Mouse (Mus musculus): ENCODE results near the gene Crygn. TPM values are rescaled to one million over a fixed set of nuclear protein-coding genes. Genes with fewer than 3 reads are reported as not detected.

The Crygn gene
- polyA plus RNA-seq, 1 experiment from 2014 or later, result 7.1 TPM

GRCm38 (mm10) chr5:24729797-24730487, 27.9 kb downstream of the Crygn start:
- H3K9ac ChIP-seq (ENCODE audit: low read depth, low read length), result peak overlapping the region; percentile 78
- H3K27me3 ChIP-seq (ENCODE audit: insufficient read depth, low read length), result no peaks in the 10 kb centered on the region
- H3K27ac ChIP-seq, result peak overlapping the region; percentile 70
- no peaks in the 10 kb centered on the region for H3K9me3 ChIP-seq (replicated peaks; ENCODE audit: low read length)
- H3K36me3 ChIP-seq (ENCODE audit: insufficient read depth, low read length), result no peaks in the 10 kb centered on the region
- H3K4me2 ChIP-seq (ENCODE audit: low read length), result peak overlapping the region; percentile 94
- ATAC-seq (replicated peaks; ENCODE audit: low FRiP score, low read depth), result no peak; the same call in 1 of the 2 replicates
- DNase-seq (ENCODE audit: low spot score), result peak; percentile 41
- peaks cover 38% of the 10 kb centered on the region for H3K4me1 ChIP-seq (replicated peaks; ENCODE audit: insufficient read depth, low read length)
- 2% methylated on average over 49 of the region's 49 CpGs for WGBS
- peak overlapping the region; percentile 61 for H3K4me3 ChIP-seq (replicated peaks; ENCODE audit: low read depth, low read length)
- TF ChIP-seq CTCF (IDR thresholded peaks at IDR 0.05; ENCODE audit: low read depth), result peak; percentile 21; the same call in 1 of the 2 replicates

GRCm38 (mm10) chr5:24726901-24727836, 30.6 kb downstream of the Crygn start:
- DNase-seq (ENCODE audit: low spot score) (no peak), ATAC-seq (replicated peaks; ENCODE audit: low FRiP score, low read depth) (no peak)
- Histone ChIP-seq H3K36me3 (ENCODE audit: insufficient read depth, low read length) (no peaks in the 10 kb centered on the region), H3K9me3 (replicated peaks; ENCODE audit: low read length) (no peaks in the 10 kb centered on the region), H3K4me2 (ENCODE audit: low read length) (no peak overlapping the region), H3K4me3 (replicated peaks; ENCODE audit: low read depth, low read length) (no peak overlapping the region), H3K27me3 (ENCODE audit: insufficient read depth, low read length) (no peaks in the 10 kb centered on the region), H3K27ac (no peak overlapping the region), H3K9ac (ENCODE audit: low read depth, low read length) (no peak overlapping the region), H3K4me1 (replicated peaks; ENCODE audit: insufficient read depth, low read length) (peaks cover 39% of the 10 kb centered on the region)
- 58% methylated on average over 12 of the region's 12 CpGs for WGBS
- TF ChIP-seq CTCF (IDR thresholded peaks at IDR 0.05; ENCODE audit: low read depth), result no peak

GRCm38 (mm10) chr5:24725897-24726296, 31.9 kb downstream of the Crygn start:
- DNase-seq (ENCODE audit: low spot score) (no peak), ATAC-seq (replicated peaks; ENCODE audit: low FRiP score, low read depth) (no peak)
- TF ChIP-seq CTCF (IDR thresholded peaks at IDR 0.05; ENCODE audit: low read depth), result no peak
- H3K9me3 ChIP-seq (replicated peaks; ENCODE audit: low read length), result no peaks in the 10 kb centered on the region
- H3K4me1 ChIP-seq (replicated peaks; ENCODE audit: insufficient read depth, low read length), result peaks cover 27% of the 10 kb centered on the region
- no peak overlapping the region for H3K9ac ChIP-seq (ENCODE audit: low read depth, low read length)
- H3K36me3 ChIP-seq (ENCODE audit: insufficient read depth, low read length), result no peaks in the 10 kb centered on the region
- WGBS, result 57% methylated on average over 6 of the region's 6 CpGs
- H3K4me2 ChIP-seq (ENCODE audit: low read length), result no peak overlapping the region
- peak overlapping the region; percentile 73 for H3K27ac ChIP-seq
- no peaks in the 10 kb centered on the region for H3K27me3 ChIP-seq (ENCODE audit: insufficient read depth, low read length)
- no peak overlapping the region for H3K4me3 ChIP-seq (replicated peaks; ENCODE audit: low read depth, low read length)

GRCm38 (mm10) chr5:24724805-24725204, 33.0 kb downstream of the Crygn start:
- H3K9me3 ChIP-seq (replicated peaks; ENCODE audit: low read length), result no peaks in the 10 kb centered on the region
- peak; percentile 81 for ATAC-seq (replicated peaks; ENCODE audit: low FRiP score, low read depth)
- no peak overlapping the region for H3K4me2 ChIP-seq (ENCODE audit: low read length)
- no peaks in the 10 kb centered on the region for H3K27me3 ChIP-seq (ENCODE audit: insufficient read depth, low read length)
- WGBS, result 45% methylated on average over 5 of the region's 5 CpGs
- no peak overlapping the region for H3K4me3 ChIP-seq (replicated peaks; ENCODE audit: low read depth, low read length)
- H3K36me3 ChIP-seq (ENCODE audit: insufficient read depth, low read length), result 0 out of 2 replicates have a peak, but pooled peaks cover under 1% of the 10 kb centered on the region
- DNase-seq (ENCODE audit: low spot score), result peak; percentile 55
- peak overlapping the region; percentile 73 for H3K27ac ChIP-seq
- H3K4me1 ChIP-seq (replicated peaks; ENCODE audit: insufficient read depth, low read length), result peaks cover 22% of the 10 kb centered on the region
- no peak for TF ChIP-seq CTCF (IDR thresholded peaks at IDR 0.05; ENCODE audit: low read depth)
- no peak overlapping the region; the same call in 1 of the 2 replicates for H3K9ac ChIP-seq (ENCODE audit: low read depth, low read length)

- no peak for TF ChIP-seq CTCF (IDR thresholded peaks at IDR 0.05; ENCODE audit: low read depth)
- no peaks in the 10 kb centered on the region for H3K9me3 ChIP-seq (replicated peaks; ENCODE audit: low read length)
- no peak overlapping the region for H3K4me2 ChIP-seq (ENCODE audit: low read length)
- H3K27me3 ChIP-seq (ENCODE audit: insufficient read depth, low read length), result no peaks in the 10 kb centered on the region
- H3K27ac ChIP-seq, result peak overlapping the region; percentile 73
- WGBS, result 73% methylated on average over 5 of the region's 5 CpGs
- peaks cover 17% of the 10 kb centered on the region for H3K4me1 ChIP-seq (replicated peaks; ENCODE audit: insufficient read depth, low read length)
- 0 out of 2 replicates have a peak, but pooled peaks cover 3% of the 10 kb centered on the region for H3K36me3 ChIP-seq (ENCODE audit: insufficient read depth, low read length)
- ATAC-seq (replicated peaks; ENCODE audit: low FRiP score, low read depth) (no peak), DNase-seq (ENCODE audit: low spot score) (no peak)
- no peak overlapping the region; the same call in 1 of the 2 replicates for H3K9ac ChIP-seq (ENCODE audit: low read depth, low read length)
- no peak overlapping the region for H3K4me3 ChIP-seq (replicated peaks; ENCODE audit: low read depth, low read length)
Observed at GRCm38 (mm10) chr5:24724270-24724634, 33.6 kb downstream of the Crygn start.

All from kidney, postnatal 0 days (tissue).